In genomic region chr5:111115519-111116350, GRCm38 (mm10) we compare ENCODE assay signal across 8 mouse cellular contexts.
DNase-seq lines count a peak whose midpoint lies in the region; ATAC-seq lines count a peak whose summit lies in the region.

No protein-coding gene starts in this region.

- H3K4me1 ChIP-seq in midbrain, embryonic 10.5 days, result peaks cover 34% of the 10 kb centered on the region
- H3K4me1 ChIP-seq in midbrain, embryonic 11.5 days (ENCODE audit: control insufficient read depth, insufficient read depth, low read length), result peaks cover 13% of the 10 kb centered on the region
- H3K4me1 ChIP-seq in neural tube, embryonic 13.5 days (replicated peaks), result peaks cover 54% of the 10 kb centered on the region

- H3K27me3 ChIP-seq in midbrain, embryonic 10.5 days (ENCODE audit: low read depth, poor library complexity, severe bottlenecking), result 0 out of 2 replicates have a peak, but pooled peaks cover 5% of the 10 kb centered on the region
- H3K27me3 ChIP-seq in midbrain, embryonic 11.5 days (ENCODE audit: control insufficient read depth, insufficient read depth, low read length), result no peaks in the 10 kb centered on the region
- H3K27me3 ChIP-seq in neural tube, embryonic 13.5 days, result no peaks in the 10 kb centered on the region

- 70% methylated on average over 15 of the region's 15 CpGs for WGBS in midbrain, embryonic 10.5 days
- 67% methylated on average over 15 of the region's 15 CpGs for WGBS in midbrain, embryonic 11.5 days
- WGBS in neural tube, embryonic 13.5 days, result 66% methylated on average over 15 of the region's 15 CpGs

- no peak overlapping the region for H3K4me3 ChIP-seq in midbrain, embryonic 10.5 days
- no peak overlapping the region for H3K4me3 ChIP-seq in midbrain, embryonic 11.5 days (ENCODE audit: low read depth, low read length)
- no peak overlapping the region for H3K4me3 ChIP-seq in neural tube, embryonic 13.5 days

- peak overlapping the region; percentile 6; the same call in 1 of the 2 replicates for H3K27ac ChIP-seq in midbrain, embryonic 10.5 days (replicated peaks)
- H3K27ac ChIP-seq in midbrain, embryonic 11.5 days (ENCODE audit: low read depth, low read length), result no peak overlapping the region
- 0 out of 2 replicates have a peak overlapping the region, but pooled peaks have one; percentile 24 for H3K27ac ChIP-seq in neural tube, embryonic 13.5 days (replicated peaks)

- H3K9ac ChIP-seq in midbrain, embryonic 11.5 days (ENCODE audit: low read length), result no peak overlapping the region
- no peak overlapping the region for H3K9ac ChIP-seq in neural tube, embryonic 13.5 days

- H3K9me3 ChIP-seq in midbrain, embryonic 10.5 days (replicated peaks), result no peaks in the 10 kb centered on the region
- H3K9me3 ChIP-seq in midbrain, embryonic 11.5 days (ENCODE audit: control insufficient read depth, low read length), result no peaks in the 10 kb centered on the region
- no peaks in the 10 kb centered on the region for H3K9me3 ChIP-seq in neural tube, embryonic 13.5 days

- no peaks in the 10 kb centered on the region for H3K36me3 ChIP-seq in midbrain, embryonic 10.5 days
- no peaks in the 10 kb centered on the region for H3K36me3 ChIP-seq in midbrain, embryonic 11.5 days (ENCODE audit: control insufficient read depth, insufficient read depth, low read length)
- no peaks in the 10 kb centered on the region for H3K36me3 ChIP-seq in neural tube, embryonic 13.5 days

- no peak overlapping the region for H3K4me2 ChIP-seq in midbrain, embryonic 11.5 days
- H3K4me2 ChIP-seq in neural tube, embryonic 13.5 days, result no peak overlapping the region

- no peak for DNase-seq in midbrain, embryonic 10.5 days (ENCODE audit: low spot score)
- DNase-seq in midbrain, embryonic 11.5 days (ENCODE audit: low spot score, missing footprints), result no peak
- peak; percentile 13 for DNase-seq in forelimb bud, embryonic 11.5 days (ENCODE audit: low read depth, low spot score)
- peak; percentile 39 to 54 for DNase-seq in kidney, adult 8-10 months
- no peak for DNase-seq in right cerebral cortex, postnatal 36 days (ENCODE audit: low spot score in 2 of 2)
- DNase-seq in cerebellum, adult 9-10 months, result no peak
- no peak for DNase-seq in cerebellum, adult 11 months

- no peak for ATAC-seq in midbrain, embryonic 11.5 days (ENCODE audit: low FRiP score)
- no peak for ATAC-seq in neural tube, embryonic 13.5 days (ENCODE audit: low read depth)

Comparison
In these comparisons a context has a peak if more than half of its experiments do, and no peak if none do; other contexts are left out.
1. DNase-seq: peak in forelimb bud, embryonic 11.5 days (single experiment) and kidney, adult 8-10 months (2 of 2); none in midbrain, embryonic 10.5 days (single experiment), midbrain, embryonic 11.5 days (single experiment), right cerebral cortex, postnatal 36 days (0 of 2), cerebellum, adult 9-10 months (single experiment) and cerebellum, adult 11 months (single experiment).